ENCODE assay signal across 9 mouse cellular contexts in genomic region chr16:90629121-90629930, GRCm38 (mm10).
DNase-seq lines count a peak whose midpoint lies in the region; ATAC-seq lines count a peak whose summit lies in the region.
"Had no signal": no experiment of that assay in that cellular context is flagged by ENCODE, and none has a peak within 500 bp of the region (broad histone marks: within the 10 kb centered on the region; RNA-seq: fewer than 3 reads in every experiment).

No protein-coding gene starts in this region.

- H3K27ac ChIP-seq in embryonic facial prominence, embryonic 10.5 days (replicated peaks): peak overlapping the region; percentile 90
- peak overlapping the region; percentile 89 for H3K27ac ChIP-seq in heart, embryonic 10.5 days
- H3K27ac ChIP-seq in kidney, embryonic 14.5 days (ENCODE audit: low read depth, low read length): peak overlapping the region; percentile 84
- H3K27ac ChIP-seq in midbrain, embryonic 16.5 days (ENCODE audit: low read length): 0 out of 2 replicates have a peak overlapping the region, but pooled peaks have one; percentile 1
- H3K27ac ChIP-seq: liver, embryonic 15.5 days had no signal

- H3K4me1 ChIP-seq in embryonic facial prominence, embryonic 10.5 days: peaks cover 41% of the 10 kb centered on the region
- H3K4me1 ChIP-seq in heart, embryonic 10.5 days: peaks cover 40% of the 10 kb centered on the region
- peaks cover 24% of the 10 kb centered on the region for H3K4me1 ChIP-seq in kidney, embryonic 14.5 days (ENCODE audit: control insufficient read depth, insufficient read depth, low read length)
- H3K4me1 ChIP-seq in midbrain, embryonic 16.5 days (ENCODE audit: control insufficient read depth, insufficient read depth, low read length): peaks cover 9% of the 10 kb centered on the region
- H3K4me1 ChIP-seq: liver, embryonic 15.5 days had no signal

- peak; percentile 69 for ATAC-seq in kidney, embryonic 14.5 days (ENCODE audit: low FRiP score, low TSS enrichment)
- ATAC-seq in midbrain, embryonic 16.5 days: peak; percentile 67
- no peak for ATAC-seq in megakaryocyte, adult 5-6 weeks (ENCODE audit: poor library complexity, severe bottlenecking)

- H3K4me3 ChIP-seq in embryonic facial prominence, embryonic 10.5 days: peak overlapping the region; percentile 35; the same call in 1 of the 2 replicates
- peak overlapping the region; percentile 23 for H3K4me3 ChIP-seq in heart, embryonic 10.5 days
- H3K4me3 ChIP-seq in kidney, embryonic 14.5 days (ENCODE audit: low read length): no peak overlapping the region
- H3K4me3 ChIP-seq in midbrain, embryonic 16.5 days (ENCODE audit: low read depth, low read length): no peak overlapping the region
- H3K4me3 ChIP-seq: liver, embryonic 15.5 days had no signal

- WGBS in embryonic facial prominence, embryonic 10.5 days: 16% methylated on average over 19 of the region's 19 CpGs
- WGBS in heart, embryonic 10.5 days: 12% methylated on average over 19 of the region's 19 CpGs
- WGBS in kidney, embryonic 14.5 days: 34% methylated on average over 19 of the region's 19 CpGs
- WGBS in midbrain, embryonic 16.5 days: 27% methylated on average over 19 of the region's 19 CpGs

- H3K4me2 ChIP-seq in kidney, embryonic 14.5 days (replicated peaks; ENCODE audit: low read depth, low read length): no peak overlapping the region; the same call in 1 of the 2 replicates
- H3K4me2 ChIP-seq in midbrain, embryonic 16.5 days (ENCODE audit: low read length): peak overlapping the region; percentile 1; the same call in 1 of the 2 replicates
- H3K4me2 ChIP-seq: liver, embryonic 15.5 days had no signal

- peak; percentile 77 for DNase-seq in brain, adult 2 months (ENCODE audit: low read depth, low spot score)
- peak; percentile 79 for DNase-seq in embryonic facial prominence, embryonic 10.5 days (ENCODE audit: low spot score)
- peak; percentile 80 for DNase-seq in heart, embryonic 10.5 days (ENCODE audit: low spot score)
- DNase-seq in cerebellum, postnatal 25 days: no peak
- DNase-seq in spleen, adult 12 weeks (ENCODE audit: low spot score): no peak

- no peaks in the 10 kb centered on the region for H3K36me3 ChIP-seq in embryonic facial prominence, embryonic 10.5 days (replicated peaks)
- H3K36me3 ChIP-seq in heart, embryonic 10.5 days: no peaks in the 10 kb centered on the region
- H3K36me3 ChIP-seq in kidney, embryonic 14.5 days (ENCODE audit: control insufficient read depth, insufficient read depth, low read length): no peaks in the 10 kb centered on the region
- H3K36me3 ChIP-seq in midbrain, embryonic 16.5 days (ENCODE audit: control insufficient read depth, insufficient read depth, low read length): no peaks in the 10 kb centered on the region
- H3K36me3 ChIP-seq: liver, embryonic 15.5 days had no signal

- H3K27me3 ChIP-seq in embryonic facial prominence, embryonic 10.5 days (replicated peaks; ENCODE audit: low read depth, poor library complexity, severe bottlenecking): peaks cover 9% of the 10 kb centered on the region; the same call in 1 of the 2 replicates
- no peaks in the 10 kb centered on the region for H3K27me3 ChIP-seq in heart, embryonic 10.5 days (ENCODE audit: insufficient read depth, poor library complexity, severe bottlenecking)
- H3K27me3 ChIP-seq in kidney, embryonic 14.5 days (ENCODE audit: control insufficient read depth, insufficient read depth, low read length): no peaks in the 10 kb centered on the region
- no peaks in the 10 kb centered on the region for H3K27me3 ChIP-seq in midbrain, embryonic 16.5 days (ENCODE audit: control insufficient read depth, insufficient read depth, low read depth, low read length)
- H3K27me3 ChIP-seq: liver, embryonic 15.5 days had no signal

- 0 out of 2 replicates have a peak, but pooled peaks cover 6% of the 10 kb centered on the region for H3K9me3 ChIP-seq in embryonic facial prominence, embryonic 10.5 days
- no peaks in the 10 kb centered on the region for H3K9me3 ChIP-seq in heart, embryonic 10.5 days
- no peaks in the 10 kb centered on the region for H3K9me3 ChIP-seq in kidney, embryonic 14.5 days (ENCODE audit: control insufficient read depth, low read length)
- no peaks in the 10 kb centered on the region for H3K9me3 ChIP-seq in midbrain, embryonic 16.5 days (replicated peaks; ENCODE audit: control insufficient read depth, low read length, poor library complexity, severe bottlenecking)
- H3K9me3 ChIP-seq: liver, embryonic 15.5 days had no signal

- peak overlapping the region; percentile 8; the same call in 1 of the 2 replicates for H3K9ac ChIP-seq in kidney, embryonic 14.5 days (ENCODE audit: low read depth, low read length)
- no peak overlapping the region; the same call in 1 of the 2 replicates for H3K9ac ChIP-seq in midbrain, embryonic 16.5 days (ENCODE audit: low read depth, low read length)
- H3K9ac ChIP-seq: liver, embryonic 15.5 days had no signal

Comparison
In these comparisons a context has a peak if more than half of its experiments do, and no peak if none do; other contexts are left out.
1. DNase-seq: peak in brain, adult 2 months (single experiment), embryonic facial prominence, embryonic 10.5 days (single experiment) and heart, embryonic 10.5 days (single experiment); none in cerebellum, postnatal 25 days (0 of 2) and spleen, adult 12 weeks (single experiment).
2. H3K27ac ChIP-seq: peak in every context shown above with its lines; median percentile 90 in embryonic facial prominence, embryonic 10.5 days; 89 in heart, embryonic 10.5 days; 84 in kidney, embryonic 14.5 days; 1 in midbrain, embryonic 16.5 days.
3. H3K4me3 ChIP-seq: peak in embryonic facial prominence, embryonic 10.5 days (single experiment) and heart, embryonic 10.5 days (single experiment); none in kidney, embryonic 14.5 days (single experiment) and midbrain, embryonic 16.5 days (single experiment).